Mouse (Mus musculus): ENCODE measurements around the gene Lat. TPM values are rescaled to one million over a fixed set of nuclear protein-coding genes. Genes with fewer than 3 reads are reported as not detected.

Gene Lat
- polyA plus RNA-seq, 1 experiment from 2014 or later = 1.9 TPM

Small RNAs within 50 kb of the gene (microRNA-seq; reads per million reads assigned to microRNA genes)
- gene Mir7058 = not detected

Other genes starting within 250 kb of the Lat start
- gene Xpo6, start 169.1 kb downstream of the Lat start, polyA plus RNA-seq (2014; fragmentation: Nextera tagmentation; extraction: Ambion mirVana) = 52.5 and 77.9 TPM in 2 replicates
- 41.6 and 52.0 TPM in 2 replicates for gene Sbk1, start 97.0 kb downstream of the Lat start, polyA plus RNA-seq (2014; fragmentation: Nextera tagmentation; extraction: Ambion mirVana)
- 41.8 and 54.6 TPM in 2 replicates for gene Spns1, start 7.9 kb upstream of the Lat start, polyA plus RNA-seq (2014; fragmentation: Nextera tagmentation; extraction: Ambion mirVana)
- gene Nfatc2ip, start 27.2 kb upstream of the Lat start, polyA plus RNA-seq (2014; fragmentation: Nextera tagmentation; extraction: Ambion mirVana) = 2.8 and 4.1 TPM in 2 replicates
- gene Cd19, start 45.3 kb upstream of the Lat start, polyA plus RNA-seq (2014; fragmentation: Nextera tagmentation; extraction: Ambion mirVana) = not detected in 2 replicates
- gene Rabep2, start 59.2 kb upstream of the Lat start, polyA plus RNA-seq (2014; fragmentation: Nextera tagmentation; extraction: Ambion mirVana) = 24.8 and 30.5 TPM in 2 replicates
- gene Atp2a1, start 93.5 kb upstream of the Lat start, polyA plus RNA-seq (2014; fragmentation: Nextera tagmentation; extraction: Ambion mirVana) = 1.3 and 1.6 TPM in 2 replicates
- 36.9 and 47.1 TPM in 2 replicates for gene Sh2b1, start 105.9 kb upstream of the Lat start, polyA plus RNA-seq (2014; fragmentation: Nextera tagmentation; extraction: Ambion mirVana)
- 145 and 159 TPM in 2 replicates for gene Tufm, start 117.8 kb upstream of the Lat start, polyA plus RNA-seq (2014; fragmentation: Nextera tagmentation; extraction: Ambion mirVana)
- 39.9 and 59.7 TPM in 2 replicates for gene Atxn2l, start 133.9 kb upstream of the Lat start, polyA plus RNA-seq (2014; fragmentation: Nextera tagmentation; extraction: Ambion mirVana)
- gene Eif3c, start 196.8 kb upstream of the Lat start, polyA plus RNA-seq (2014; fragmentation: Nextera tagmentation; extraction: Ambion mirVana) = 174 and 207 TPM in 2 replicates
- 0.38 and 0.39 TPM in 2 replicates for gene Apobr, start 215.4 kb upstream of the Lat start, polyA plus RNA-seq (2014; fragmentation: Nextera tagmentation; extraction: Ambion mirVana)
- 29.8 and 30.4 TPM in 2 replicates for gene Cln3, start 216.2 kb upstream of the Lat start, polyA plus RNA-seq (2014; fragmentation: Nextera tagmentation; extraction: Ambion mirVana)
- not detected in 2 replicates for gene Il27, start 225.4 kb upstream of the Lat start, polyA plus RNA-seq (2014; fragmentation: Nextera tagmentation; extraction: Ambion mirVana)